Mouse (Mus musculus): ENCODE measurements around the gene Pten.
"Not testable (repeated sequence)": the region's sequence is repeated elsewhere in the genome, so short reads cannot be mapped to it uniquely, and the experiment has no call there.

The Pten gene

DNA sequence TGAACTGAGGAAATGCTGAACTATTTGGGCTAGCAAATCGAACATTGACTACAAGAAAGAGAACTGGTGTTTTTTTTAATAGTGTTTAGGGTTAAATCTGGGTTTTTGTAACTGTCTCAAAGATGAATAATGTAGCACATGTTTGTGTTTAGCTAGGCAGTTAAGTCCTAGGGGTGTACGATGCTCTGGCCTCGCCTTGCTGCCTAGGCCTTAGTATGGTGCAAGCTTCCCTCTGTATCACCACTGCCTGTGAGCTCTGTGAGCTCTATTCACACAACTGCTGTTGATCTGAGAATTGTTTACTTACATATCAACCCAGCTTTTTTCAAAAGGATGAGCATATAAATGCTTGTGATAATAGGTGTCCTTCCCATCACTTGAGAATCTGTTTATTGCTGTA, 51.8 kb downstream of the Pten start:
- no peak for DNase-seq (ENCODE audit: low spot score)

- DNase-seq (ENCODE audit: low spot score): no peak
These were observed 61.5 kb downstream of the Pten start for GRCm38 (mm10) chr19:32818759-32819158.

- not testable (repeated sequence) for DNase-seq (ENCODE audit: low spot score)
These were observed 65.7 kb downstream of the Pten start for GRCm38 (mm10) chr19:32822959-32823358.

GRCm38 (mm10) chr19:32826616-32827015, 69.3 kb downstream of the Pten start:
- DNase-seq (ENCODE audit: low spot score): no peak

DNA sequence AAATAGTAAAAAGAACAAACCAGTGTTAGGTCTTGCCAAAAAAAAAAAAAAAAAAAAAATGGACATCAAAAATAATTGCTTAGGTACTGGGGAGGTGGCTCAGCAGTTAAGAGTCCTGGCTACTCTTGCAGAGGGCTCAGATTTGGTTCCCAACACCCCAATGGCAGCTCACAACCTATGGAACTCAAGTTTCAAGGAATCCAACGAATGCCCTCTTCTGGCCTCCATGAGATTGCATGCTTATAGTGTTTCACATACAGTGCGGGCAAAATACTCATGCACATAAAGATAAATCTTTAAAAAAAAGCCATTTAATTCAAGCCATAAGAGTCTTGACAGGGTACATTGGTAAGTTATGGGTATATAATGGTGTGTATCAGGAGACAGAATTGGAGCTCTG, 72.6 kb downstream of the Pten start:
- no peak for DNase-seq (ENCODE audit: low spot score)

DNA sequence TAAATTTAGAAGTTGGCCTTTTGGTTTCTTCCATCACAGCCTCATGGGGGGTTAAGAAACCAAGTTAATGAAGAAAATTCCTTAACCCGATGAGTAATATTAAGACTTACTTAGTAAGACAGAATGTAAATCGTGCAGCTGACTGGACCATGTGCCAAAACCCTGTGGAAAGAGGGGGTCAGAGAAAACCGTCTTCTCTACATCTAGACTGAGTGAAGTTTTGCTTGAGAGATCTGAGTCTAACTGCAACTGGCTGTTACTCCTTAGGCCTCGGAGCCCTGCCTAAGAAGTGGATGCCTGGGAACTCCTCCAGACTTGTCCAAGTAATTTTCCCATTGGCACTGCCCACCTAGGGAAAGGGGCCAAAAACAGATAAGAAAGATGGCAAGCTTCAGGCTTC, 74.0 kb downstream of the Pten start:
- no peak for DNase-seq (ENCODE audit: low spot score)

GRCm38 (mm10) chr19:32840491-32840890, 83.2 kb downstream of the Pten start:
- DNase-seq (ENCODE audit: low spot score): no peak

DNA sequence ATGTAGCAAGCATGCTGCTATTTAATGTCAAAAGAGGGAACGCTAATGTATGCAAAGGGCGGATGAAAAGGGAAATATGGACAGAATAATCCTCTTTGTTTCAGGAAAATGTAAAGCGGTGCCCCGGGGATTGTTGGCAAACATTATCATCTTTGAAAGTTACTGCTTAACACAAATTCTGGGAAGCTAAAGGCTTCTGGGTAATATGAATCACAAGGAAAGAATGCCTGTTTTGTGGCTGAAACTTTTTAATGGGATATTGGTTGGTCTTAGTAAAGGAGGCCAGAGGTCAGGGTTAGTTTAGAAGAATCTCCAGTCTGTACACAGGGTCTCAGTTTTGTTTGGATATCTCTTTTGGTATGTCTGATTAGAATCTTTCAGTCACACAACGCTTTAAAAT, 87.2 kb downstream of the Pten start:
- DNase-seq (ENCODE audit: low spot score): no peak

- no peak for DNase-seq (ENCODE audit: low spot score)
These were observed 90.7 kb downstream of the Pten start for GRCm38 (mm10) chr19:32848041-32848440.

GRCm38 (mm10) chr19:32852306-32852705, 95.0 kb downstream of the Pten start:
- no peak for DNase-seq (ENCODE audit: low spot score)

DNA sequence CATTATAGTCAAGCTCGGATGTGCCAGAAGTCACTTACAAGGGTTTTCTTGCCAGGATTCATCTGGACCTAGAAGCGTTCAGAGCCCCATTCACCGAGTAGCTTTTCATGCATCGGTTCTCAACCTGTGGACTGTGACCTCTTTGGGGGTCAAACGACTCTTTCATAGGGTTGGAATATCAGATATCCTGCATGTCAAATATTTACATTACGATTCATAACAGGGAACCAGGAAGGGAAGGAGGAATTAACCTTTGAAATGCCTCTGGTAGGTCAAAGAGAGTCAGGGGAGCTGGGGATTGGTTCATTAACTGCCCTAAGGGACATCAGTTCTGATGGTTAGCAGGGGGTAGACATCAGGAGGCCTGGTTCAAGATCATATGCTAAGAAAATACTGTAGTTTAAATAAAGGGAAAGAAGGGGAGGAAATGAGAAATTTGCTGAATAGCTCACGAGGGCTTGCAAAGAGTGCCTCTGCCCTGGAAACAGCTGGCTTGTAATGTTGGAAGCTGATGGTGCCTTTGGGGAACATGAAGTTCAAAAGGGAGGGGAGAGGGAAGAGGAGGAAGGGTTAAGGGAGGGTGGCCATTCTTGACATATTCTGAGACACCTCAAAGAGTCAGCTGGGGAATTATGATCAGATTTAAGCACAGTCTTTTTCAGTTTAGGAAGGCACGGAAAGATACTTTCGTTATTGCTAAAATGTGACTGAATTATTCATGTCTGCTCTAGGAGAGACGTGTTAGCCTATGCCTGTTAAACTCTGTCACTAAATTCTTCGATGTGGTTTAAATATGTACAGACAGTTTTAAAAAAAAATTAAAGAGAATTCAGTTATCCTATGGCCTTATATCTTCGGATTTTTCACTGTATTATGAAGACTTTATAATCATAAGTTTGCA, 104.6 kb downstream of the Pten start:
- DNase-seq (ENCODE audit: low spot score): no peak

DNA sequence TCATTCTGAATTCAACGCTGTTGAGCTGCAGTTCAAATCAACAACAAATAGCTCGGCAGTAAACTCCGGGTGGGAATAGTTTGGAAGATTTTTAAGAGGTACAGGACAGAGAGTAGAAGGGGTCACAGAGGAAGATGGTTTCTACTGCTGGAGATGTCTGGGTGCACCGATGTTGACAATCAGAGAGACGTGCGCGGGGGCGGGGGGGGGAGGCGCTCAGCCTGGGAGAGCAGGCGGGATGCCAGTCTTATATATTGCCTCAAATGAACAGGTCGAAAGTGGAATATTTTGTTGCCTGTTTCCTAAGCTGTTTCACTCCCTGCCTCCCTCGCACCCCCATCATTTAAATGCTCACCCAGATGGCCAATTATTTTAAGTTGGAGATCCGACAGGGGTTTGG, 109.5 kb downstream of the Pten start:
- no peak for DNase-seq (ENCODE audit: low spot score)

GRCm38 (mm10) chr19:32867181-32867897, 110.0 kb downstream of the Pten start:
- no peak for DNase-seq (ENCODE audit: low spot score)

DNA sequence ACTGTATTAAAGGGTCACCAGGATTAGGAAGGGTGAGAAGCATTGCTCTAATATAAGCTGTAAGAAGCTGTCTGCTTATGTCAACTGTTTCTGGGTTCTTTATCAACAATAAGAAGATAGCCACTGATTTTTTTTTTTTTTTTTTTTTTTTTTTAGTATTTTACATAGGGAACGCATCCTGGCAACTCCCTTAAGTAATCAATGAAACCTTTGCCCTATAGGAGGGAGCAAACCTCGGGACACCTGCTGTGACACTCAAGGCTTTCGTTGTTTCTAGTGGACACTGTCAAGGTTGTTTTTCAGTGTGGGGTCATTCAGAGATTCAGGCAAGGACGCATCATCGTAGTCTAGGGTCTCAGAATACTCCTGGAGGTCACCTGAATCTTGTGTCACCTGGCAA, 111.3 kb downstream of the Pten start:
- no peak for DNase-seq (ENCODE audit: low spot score)

GRCm38 (mm10) chr19:32869053-32869680, 111.9 kb downstream of the Pten start:
- DNase-seq (ENCODE audit: low spot score): peak; percentile 46

GRCm38 (mm10) chr19:32873904-32874637, 116.8 kb downstream of the Pten start:
- DNase-seq (ENCODE audit: low spot score): no peak
